16 mouse cellular contexts compared by ENCODE assay signal in genomic region chr15:31004468-31004867, GRCm38 (mm10).
"Had no signal": no experiment of that assay in that cellular context is flagged by ENCODE, and none has a peak within 500 bp of the region (broad histone marks: within the 10 kb centered on the region; RNA-seq: fewer than 3 reads in every experiment).

No protein-coding gene starts in this region.

- H3K4me3 ChIP-seq: kidney, embryonic 15.5 days; limb, embryonic 15.5 days; liver, embryonic 12.5 days; megakaryocyte, embryonic 14.5 days; midbrain, embryonic 12.5 days; neural tube, embryonic 13.5 days; stomach, embryonic 15.5 days had no signal

- H3K36me3 ChIP-seq: kidney, embryonic 15.5 days; limb, embryonic 15.5 days; liver, embryonic 12.5 days; midbrain, embryonic 12.5 days; stomach, embryonic 15.5 days had no signal

- ATAC-seq: liver, embryonic 12.5 days; midbrain, embryonic 16.5 days had no signal

- H3K27me3 ChIP-seq: kidney, embryonic 15.5 days; limb, embryonic 15.5 days; liver, embryonic 12.5 days; midbrain, embryonic 12.5 days; neural tube, embryonic 13.5 days; stomach, embryonic 15.5 days had no signal

- H3K27ac ChIP-seq: kidney, embryonic 15.5 days; limb, embryonic 15.5 days; liver, embryonic 12.5 days; macrophage; midbrain, embryonic 12.5 days; neural tube, embryonic 13.5 days; stomach, embryonic 15.5 days had no signal

- H3K4me1 ChIP-seq: limb, embryonic 15.5 days; liver, embryonic 12.5 days; megakaryocyte, embryonic 14.5 days; midbrain, embryonic 12.5 days; stomach, embryonic 15.5 days had no signal

- H3K9ac ChIP-seq: kidney, embryonic 15.5 days; limb, embryonic 15.5 days; liver, embryonic 12.5 days; lung, embryonic 14.5 days; midbrain, embryonic 12.5 days; neural tube, embryonic 13.5 days; stomach, embryonic 15.5 days had no signal

- DNase-seq: kidney, adult 2 months; kidney, postnatal 14 days; lung, embryonic 14.5 days; lung, postnatal 10 days; right cerebral cortex, postnatal 14 days; thymus, adult 18-20 months; thymus, postnatal 14 days had no signal

- H3K4me2 ChIP-seq: kidney, embryonic 15.5 days; limb, embryonic 15.5 days; liver, embryonic 12.5 days; lung, embryonic 14.5 days; midbrain, embryonic 12.5 days; neural tube, embryonic 13.5 days; stomach, embryonic 15.5 days had no signal

- H3K9me3 ChIP-seq: kidney, embryonic 15.5 days; limb, embryonic 15.5 days; liver, embryonic 12.5 days; midbrain, embryonic 12.5 days; neural tube, embryonic 13.5 days; stomach, embryonic 15.5 days had no signal
